Mouse (Mus musculus) limb, embryonic 11.5 days (tissue): ENCODE measurements around the gene Dusp10. TPM values are rescaled to one million over a fixed set of nuclear protein-coding genes. Genes with fewer than 3 reads are reported as not detected.

Source experiments
- ATAC-seq: fragments of 200-750 bp; cut with Nextera tagmentation; 2 replicates; pipeline ENCODE4 v1.8.0; 2017; ENCODE audit warnings: low read depth; ENCODE audit not compliant: insufficient number of reproducible peaks, low FRiP score, low TSS enrichment
- DNase-seq: peaks from one replicate; pipeline ENCODE4 v3.0.0-alpha.2; 2015; ENCODE audit warnings: low spot score
- H3K27ac ChIP-seq: fragments of 300-500 bp; sonication (generic); replicated peaks from 2 replicates; pipeline ENCODE4 v1.5.1; 2014; ENCODE audit warnings: low read depth, mild to moderate bottlenecking, low read length
- H3K27me3 ChIP-seq: fragments of 300-500 bp; sonication (generic); 2 replicates; pipeline ENCODE4 v1.6.1; 2014; ENCODE audit warnings: mild to moderate bottlenecking, low read length, mixed read lengths; ENCODE audit not compliant: control insufficient read depth, insufficient read depth
- H3K36me3 ChIP-seq: fragments of 300-500 bp; sonication (generic); 2 replicates; pipeline ENCODE4 v1.6.1; 2014; ENCODE audit warnings: mild to moderate bottlenecking, low read length, moderate library complexity, mixed read lengths; ENCODE audit not compliant: control insufficient read depth, insufficient read depth
- H3K4me1 ChIP-seq: fragments of 300-500 bp; sonication (generic); 2 replicates; pipeline ENCODE4 v1.6.1; 2014; ENCODE audit warnings: low read length, mixed read lengths; ENCODE audit not compliant: control insufficient read depth, insufficient read depth
- H3K4me2 ChIP-seq: fragments of 300-500 bp; sonication (generic); 2 replicates; pipeline ENCODE4 v1.6.1; 2014; ENCODE audit warnings: low read depth, mild to moderate bottlenecking, moderate library complexity; ENCODE audit not compliant: severe bottlenecking
- H3K4me3 ChIP-seq: fragments of 300-500 bp; sonication (generic); 2 replicates; pipeline ENCODE4 v1.5.1; 2014; ENCODE audit warnings: low read depth, low read length
- H3K9ac ChIP-seq: fragments of 300-500 bp; sonication (generic); 2 replicates; pipeline ENCODE4 v1.6.1; 2014; ENCODE audit warnings: mild to moderate bottlenecking, low read length
- H3K9me3 ChIP-seq: fragments of 300-500 bp; sonication (generic); 2 replicates; pipeline ENCODE4 v1.6.1; 2016; ENCODE audit warnings: low read length; ENCODE audit not compliant: control insufficient read depth
- WGBS: fragments of 180-500 bp; shearing (Covaris S2); extraction: QIAGEN DNeasy Blood & Tissue Kit; methylation state at CpG from one replicate; pipeline ENCODE4 v1.1.7; 2014; 5-methylcytosine and 5-hydroxymethylcytosine counted together
- polyA plus RNA-seq: library from polyadenylated mRNA; unstranded; fragments of >200 nt; fragmentation: Nextera tagmentation; extraction: Ambion mirVana; gene quantifications from 2 replicates; pipeline ENCODE4 v1.2.1, GENCODE M21; 2014

Dusp10 gene
- polyA plus RNA-seq, 1 experiment from 2014 or later: 4.8 TPM

DNA sequence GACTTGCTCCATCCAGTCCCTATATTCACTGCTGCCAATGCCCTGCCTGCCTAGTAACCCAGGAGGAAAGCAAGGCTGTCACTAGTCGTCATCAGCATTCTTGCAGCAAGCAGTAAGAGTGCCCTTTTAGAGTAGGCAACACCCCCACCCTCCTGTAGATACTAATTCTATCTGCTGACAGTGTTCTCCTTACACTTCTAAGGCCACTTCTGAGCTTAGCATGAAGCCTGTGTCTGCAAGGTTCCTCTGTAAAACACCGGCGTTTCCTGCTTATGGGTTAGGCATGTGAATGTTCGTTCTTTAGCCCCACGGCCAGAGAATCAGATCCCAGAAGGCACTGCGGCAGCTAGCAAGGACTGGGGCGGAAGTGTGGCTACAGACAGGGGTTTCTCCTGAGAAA lies 51.2 kb downstream of the Dusp10 start:
- Histone ChIP-seq H3K36me3 (no peaks in the 10 kb centered on the region), H3K27me3 (no peaks in the 10 kb centered on the region), H3K27ac (no peak overlapping the region), H3K4me1 (no peaks in the 10 kb centered on the region), H3K9ac (no peak overlapping the region), H3K4me2 (no peak overlapping the region), H3K9me3 (no peaks in the 10 kb centered on the region), H3K4me3 (no peak overlapping the region)
- WGBS: 78% methylated on average over 7 of the region's 7 CpGs
- ATAC-seq: no peak
- no peak for DNase-seq

DNA sequence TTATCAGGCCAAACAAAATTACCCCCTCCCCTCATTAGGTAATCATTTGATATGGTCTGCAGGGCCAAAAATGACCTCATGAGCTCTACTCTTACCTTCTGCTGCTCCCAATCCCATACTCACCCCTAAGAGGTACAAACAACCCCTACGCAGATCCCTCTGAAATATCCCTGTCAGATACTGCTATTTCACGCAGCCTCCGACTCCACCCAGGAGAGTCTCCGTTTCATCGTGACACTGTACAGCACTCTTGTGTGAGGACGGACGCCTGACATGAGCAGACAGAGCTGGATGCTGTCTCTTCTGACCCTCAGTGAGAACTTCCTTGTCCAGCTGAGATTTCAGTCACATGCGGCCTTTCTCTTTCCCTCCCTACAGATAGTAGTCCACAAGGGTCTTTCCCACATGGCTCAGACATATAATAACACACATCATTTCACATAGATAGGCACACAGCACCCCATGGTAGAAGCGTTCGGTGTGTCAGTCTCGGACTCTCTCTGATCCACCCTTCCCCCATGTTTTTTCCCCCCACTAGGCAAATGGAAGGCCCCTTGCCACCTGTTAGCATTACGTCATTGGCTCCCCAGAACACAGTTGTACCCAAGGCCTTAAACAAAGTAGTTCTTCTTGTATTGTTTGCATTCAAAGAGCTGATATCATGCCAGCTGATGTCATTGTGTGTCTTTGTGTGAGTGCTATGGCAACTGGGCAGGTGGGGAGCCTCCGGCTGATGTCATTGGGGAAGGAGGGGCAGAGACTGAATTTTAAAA lies 52.7 kb downstream of the Dusp10 start:
- Histone ChIP-seq H3K4me3 (no peak overlapping the region), H3K9me3 (no peaks in the 10 kb centered on the region), H3K27me3 (no peaks in the 10 kb centered on the region), H3K27ac (no peak overlapping the region), H3K36me3 (no peaks in the 10 kb centered on the region), H3K4me2 (no peak overlapping the region), H3K4me1 (no peaks in the 10 kb centered on the region), H3K9ac (no peak overlapping the region)
- ATAC-seq: no peak
- no peak for DNase-seq
- WGBS: 91% methylated on average over 13 of the region's 13 CpGs

DNA sequence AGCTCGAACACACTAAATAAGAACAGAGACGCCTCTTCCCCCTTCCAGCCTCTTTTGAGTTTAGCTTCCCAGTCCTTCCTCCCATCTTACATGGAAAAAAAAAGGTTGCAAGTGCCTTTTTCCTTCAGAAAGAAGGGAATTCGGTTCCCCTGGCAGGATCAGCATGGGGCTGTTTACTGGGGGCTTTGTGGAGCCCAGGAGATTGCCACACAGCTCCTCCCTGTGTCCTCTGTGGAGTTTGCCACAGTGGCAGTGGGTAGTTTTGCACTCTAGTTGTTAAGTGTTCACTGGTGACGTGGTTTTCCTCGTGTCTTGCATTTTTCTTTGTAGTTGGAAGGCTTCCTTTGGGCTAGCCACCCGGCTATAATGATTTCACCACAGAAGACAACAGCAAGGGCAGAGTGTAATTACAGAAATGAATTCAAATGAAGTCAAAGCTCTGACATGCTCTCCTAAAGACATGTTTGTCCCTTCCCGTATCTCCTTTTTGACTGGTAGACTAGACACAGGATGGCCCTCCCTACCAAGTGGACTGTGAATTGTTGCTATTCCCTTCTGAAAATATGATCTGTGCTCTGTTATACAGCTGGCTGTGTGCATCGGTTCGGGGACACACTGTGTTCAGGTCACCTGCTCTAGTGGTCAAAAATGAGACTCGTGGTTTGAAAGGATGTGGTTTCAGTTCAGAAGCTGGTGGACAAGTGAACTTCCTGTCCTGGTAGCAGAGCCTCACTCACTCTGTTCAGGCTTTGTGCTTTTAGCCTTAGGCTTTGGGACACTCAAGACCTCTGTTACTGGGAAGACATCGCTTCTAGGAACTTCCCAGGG lies 53.6 kb downstream of the Dusp10 start:
- H3K4me2 ChIP-seq: no peak overlapping the region
- no peaks in the 10 kb centered on the region for H3K9me3 ChIP-seq
- WGBS: 82% methylated on average over 11 of the region's 11 CpGs
- H3K27me3 ChIP-seq: no peaks in the 10 kb centered on the region
- H3K4me3 ChIP-seq: no peak overlapping the region
- H3K36me3 ChIP-seq: no peaks in the 10 kb centered on the region
- no peaks in the 10 kb centered on the region for H3K4me1 ChIP-seq
- no peak for DNase-seq
- no peak for ATAC-seq
- no peak overlapping the region for H3K9ac ChIP-seq
- H3K27ac ChIP-seq: no peak overlapping the region

DNA sequence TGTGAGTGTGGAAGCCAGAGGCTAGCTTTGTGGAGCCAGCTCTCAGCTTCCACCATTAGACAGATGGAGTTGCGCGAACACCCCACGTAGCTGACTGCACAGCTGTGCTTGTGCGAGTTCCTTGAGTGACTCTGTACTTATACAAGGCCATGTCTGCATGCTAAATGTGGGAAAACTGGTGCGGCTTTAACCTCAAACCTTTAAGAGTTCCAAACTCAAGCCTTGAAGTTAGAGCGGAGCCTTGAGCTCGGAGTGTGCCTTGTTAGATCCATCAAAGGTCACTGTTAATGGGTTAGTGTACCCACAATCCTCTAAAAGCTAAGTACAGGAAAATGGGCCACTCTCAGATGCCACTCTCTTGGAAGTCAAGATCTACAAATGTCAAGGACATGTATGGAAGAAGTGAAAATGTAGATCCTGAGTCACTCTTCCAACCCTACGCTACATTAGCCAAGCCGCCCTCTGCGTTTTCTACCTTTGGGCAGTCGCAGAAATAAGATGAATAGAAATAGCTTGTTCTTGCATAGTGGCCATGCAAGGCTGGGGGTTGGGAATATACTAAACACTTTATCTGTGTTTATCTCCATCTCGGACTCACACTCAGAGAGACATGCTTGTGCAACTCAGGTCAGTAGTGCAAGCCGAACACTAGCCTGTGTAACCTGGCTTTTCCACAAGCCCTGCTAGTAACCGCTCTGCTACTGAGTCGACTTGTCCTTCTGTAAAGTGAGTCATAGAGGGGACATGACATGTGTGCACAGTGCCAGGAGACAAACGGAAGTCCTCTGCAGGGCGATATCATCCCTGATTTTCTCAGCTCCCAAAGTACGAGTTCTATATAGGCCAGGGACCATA lies 54.8 kb downstream of the Dusp10 start:
- ATAC-seq: no peak
- no peak overlapping the region for H3K27ac ChIP-seq
- H3K4me3 ChIP-seq: no peak overlapping the region
- no peak for DNase-seq
- no peak overlapping the region for H3K4me2 ChIP-seq
- no peak overlapping the region for H3K9ac ChIP-seq
- H3K27me3 ChIP-seq: no peaks in the 10 kb centered on the region
- no peaks in the 10 kb centered on the region for H3K36me3 ChIP-seq
- WGBS: 93% methylated on average over 18 of the region's 18 CpGs
- no peaks in the 10 kb centered on the region for H3K9me3 ChIP-seq
- H3K4me1 ChIP-seq: no peaks in the 10 kb centered on the region

DNA sequence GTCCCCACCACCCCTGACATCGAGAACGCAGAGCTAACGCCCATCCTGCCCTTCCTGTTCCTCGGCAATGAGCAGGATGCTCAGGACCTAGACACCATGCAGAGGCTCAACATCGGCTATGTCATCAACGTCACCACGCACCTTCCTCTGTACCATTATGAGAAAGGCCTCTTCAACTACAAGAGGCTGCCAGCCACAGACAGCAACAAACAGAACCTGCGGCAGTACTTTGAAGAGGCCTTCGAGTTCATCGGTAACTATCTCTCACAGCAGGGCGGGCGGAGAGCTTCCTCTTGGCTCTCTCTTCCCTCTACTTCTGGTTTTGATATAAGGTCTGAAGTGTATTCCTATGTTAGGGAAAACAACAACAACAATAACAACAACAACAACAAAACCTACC lies 55.9 kb downstream of the Dusp10 start:
- no peaks in the 10 kb centered on the region for H3K27me3 ChIP-seq
- ATAC-seq: no peak
- WGBS: 97% methylated on average over 12 of the region's 12 CpGs
- no peak overlapping the region for H3K9ac ChIP-seq
- H3K36me3 ChIP-seq: no peaks in the 10 kb centered on the region
- DNase-seq: no peak
- no peak overlapping the region for H3K27ac ChIP-seq
- H3K4me2 ChIP-seq: no peak overlapping the region
- H3K4me1 ChIP-seq: no peaks in the 10 kb centered on the region
- no peaks in the 10 kb centered on the region for H3K9me3 ChIP-seq
- no peak overlapping the region for H3K4me3 ChIP-seq

DNA sequence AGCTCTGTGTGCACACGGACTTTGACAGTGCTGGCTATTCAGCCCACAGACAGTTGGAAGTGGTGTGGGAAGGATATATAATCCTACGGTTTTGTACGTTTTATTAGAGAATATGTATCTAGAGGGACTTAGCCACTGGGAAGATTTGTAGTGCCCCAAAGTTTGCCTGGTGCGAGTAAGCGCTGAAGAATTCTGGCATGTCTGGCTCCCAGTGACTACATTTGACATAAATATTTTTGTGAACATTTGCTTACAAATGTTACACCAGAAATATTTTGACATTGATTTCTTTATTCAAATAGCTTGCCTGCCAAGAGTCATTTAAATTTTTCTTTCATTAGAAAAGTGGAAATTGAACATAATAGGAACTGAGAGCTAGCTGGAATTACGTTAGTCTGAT lies 63.0 kb downstream of the Dusp10 start:
- Histone ChIP-seq H3K36me3 (no peaks in the 10 kb centered on the region), H3K27me3 (no peaks in the 10 kb centered on the region), H3K27ac (no peak overlapping the region), H3K4me2 (no peak overlapping the region), H3K9ac (no peak overlapping the region), H3K4me1 (no peaks in the 10 kb centered on the region), H3K4me3 (no peak overlapping the region), H3K9me3 (no peaks in the 10 kb centered on the region)
- ATAC-seq (no peak), DNase-seq (no peak)
- WGBS: 88% methylated on average over 6 of the region's 6 CpGs

DNA sequence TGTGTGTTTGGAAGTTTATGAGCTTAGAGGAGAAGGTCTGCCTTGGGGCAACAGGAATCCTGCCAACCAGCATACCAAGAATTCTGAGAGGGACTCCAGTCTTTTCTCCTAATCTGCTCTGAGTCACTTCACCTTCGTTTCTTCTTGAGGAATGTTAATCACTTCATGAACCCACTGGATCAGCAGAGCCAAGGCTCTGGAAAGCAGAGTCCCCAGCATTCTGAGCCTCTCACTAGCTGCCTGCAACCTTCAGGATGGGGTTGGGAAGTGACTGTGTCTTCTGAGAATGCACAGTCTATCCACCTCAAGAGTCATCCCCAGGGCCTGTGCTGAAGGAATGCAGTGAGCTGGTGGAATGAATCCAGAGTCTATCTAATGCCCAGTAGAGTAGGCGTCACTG lies 63.7 kb downstream of the Dusp10 start:
- Histone ChIP-seq H3K27me3 (no peaks in the 10 kb centered on the region), H3K9ac (no peak overlapping the region), H3K4me1 (no peaks in the 10 kb centered on the region), H3K27ac (no peak overlapping the region), H3K4me2 (no peak overlapping the region), H3K36me3 (no peaks in the 10 kb centered on the region), H3K9me3 (no peaks in the 10 kb centered on the region), H3K4me3 (no peak overlapping the region)
- ATAC-seq (no peak), DNase-seq (no peak)
- WGBS: 57% methylated on average over 2 of the region's 2 CpGs

DNA sequence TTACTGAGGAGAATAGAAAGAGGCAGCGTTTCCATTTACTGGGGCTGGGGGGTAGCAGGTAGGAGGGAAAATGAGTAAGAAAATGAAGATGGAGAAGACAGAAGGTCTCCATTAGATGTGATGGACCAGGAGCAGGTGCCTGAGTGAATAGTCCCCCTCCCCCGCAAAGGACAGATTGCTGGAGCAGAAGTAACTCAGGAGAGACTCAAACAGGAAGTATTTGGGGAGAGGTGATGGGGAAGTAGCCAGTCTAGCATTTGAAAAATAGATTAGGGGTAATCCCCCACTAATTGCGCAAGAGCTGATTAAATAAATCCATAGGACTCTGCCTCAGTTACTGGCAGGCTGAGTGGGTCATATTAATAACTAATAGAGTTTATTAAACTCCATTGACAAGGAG lies 66.2 kb downstream of the Dusp10 start:
- no peaks in the 10 kb centered on the region for H3K27me3 ChIP-seq
- WGBS: 94% methylated on average over 3 of the region's 3 CpGs
- H3K4me3 ChIP-seq: no peak overlapping the region
- H3K27ac ChIP-seq: no peak overlapping the region
- no peaks in the 10 kb centered on the region for H3K36me3 ChIP-seq
- no peaks in the 10 kb centered on the region for H3K4me1 ChIP-seq
- DNase-seq: no peak
- no peaks in the 10 kb centered on the region for H3K9me3 ChIP-seq
- ATAC-seq: no peak
- H3K4me2 ChIP-seq: no peak overlapping the region
- H3K9ac ChIP-seq: no peak overlapping the region
